Mouse (Mus musculus): Measurements from ENCODE around the gene Irgq.

The Irgq gene

GRCm38 (mm10) chr7:24546634-24547389 is 16.3 kb downstream of the Irgq start:
- peak; percentile 99 for DNase-seq (ENCODE audit: low read depth)

DNA sequence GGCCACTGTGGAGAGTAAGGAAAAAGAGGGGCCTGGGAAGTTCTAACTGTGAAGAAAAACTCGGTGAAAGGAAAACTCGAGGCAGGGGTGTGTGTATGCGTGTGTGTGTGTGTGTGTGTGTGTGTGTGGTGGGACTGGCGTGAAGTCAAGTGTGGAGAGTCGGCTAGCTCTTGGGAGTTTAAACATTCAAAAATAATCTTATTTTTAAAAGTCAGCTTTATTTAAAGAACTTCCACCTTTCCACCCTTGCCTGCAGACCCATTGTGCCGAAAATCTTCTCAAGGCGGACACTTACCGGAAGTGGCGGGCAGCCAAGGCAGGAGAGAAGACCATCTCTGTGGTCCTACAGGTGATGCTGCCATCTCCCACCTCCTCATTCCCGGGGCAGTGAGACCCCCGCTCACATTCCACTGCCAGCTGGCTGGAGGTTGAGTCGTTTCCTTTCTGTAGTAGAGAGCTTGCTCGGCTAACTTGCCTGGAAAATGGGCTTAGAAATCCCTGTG is 17.1 kb downstream of the Irgq start:
- DNase-seq (ENCODE audit: low read depth), result no peak

- DNase-seq (ENCODE audit: low read depth), result no peak
Observed at GRCm38 (mm10) chr7:24551985-24552759, 21.7 kb downstream of the Irgq start.

DNA sequence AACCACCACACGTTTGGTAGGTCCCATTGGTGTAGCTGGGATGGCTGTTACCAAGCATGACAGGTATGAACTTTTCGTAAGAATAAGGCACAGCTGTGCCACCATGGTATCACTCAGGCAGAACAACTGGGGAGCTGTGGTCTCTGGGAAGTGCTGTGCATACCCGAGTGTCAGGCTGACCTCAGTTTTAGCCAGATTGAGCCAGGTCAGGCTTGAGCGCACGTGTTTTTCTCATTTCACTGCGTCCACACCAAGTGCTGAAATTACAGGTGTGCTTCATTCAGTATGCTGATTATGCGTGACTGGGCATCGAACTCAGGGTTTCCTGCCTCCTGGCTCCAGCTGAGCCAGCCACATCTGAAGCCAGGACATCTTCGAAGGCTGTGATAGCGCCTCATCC is 25.3 kb downstream of the Irgq start:
- no peak for DNase-seq (ENCODE audit: low read depth)

DNA sequence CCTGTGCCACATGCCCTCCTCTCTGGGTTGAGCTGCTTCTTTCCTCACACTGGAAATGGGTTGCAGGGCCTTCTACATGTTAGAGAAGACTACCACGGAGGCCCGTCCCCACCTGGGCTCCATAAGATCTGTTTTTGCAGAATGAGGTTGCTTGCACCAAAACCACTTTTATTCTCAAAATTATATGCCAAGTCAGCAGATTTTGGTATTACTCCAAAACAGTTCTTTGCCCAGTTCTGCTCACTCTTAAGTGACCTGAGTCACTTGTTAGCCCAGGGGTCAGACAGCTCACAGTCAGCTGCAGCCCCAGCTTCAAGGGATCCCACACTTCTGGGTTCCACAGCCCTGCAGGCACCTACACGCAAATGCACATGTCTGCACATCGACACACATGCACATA is 31.0 kb downstream of the Irgq start:
- DNase-seq (ENCODE audit: low read depth), result no peak

DNA sequence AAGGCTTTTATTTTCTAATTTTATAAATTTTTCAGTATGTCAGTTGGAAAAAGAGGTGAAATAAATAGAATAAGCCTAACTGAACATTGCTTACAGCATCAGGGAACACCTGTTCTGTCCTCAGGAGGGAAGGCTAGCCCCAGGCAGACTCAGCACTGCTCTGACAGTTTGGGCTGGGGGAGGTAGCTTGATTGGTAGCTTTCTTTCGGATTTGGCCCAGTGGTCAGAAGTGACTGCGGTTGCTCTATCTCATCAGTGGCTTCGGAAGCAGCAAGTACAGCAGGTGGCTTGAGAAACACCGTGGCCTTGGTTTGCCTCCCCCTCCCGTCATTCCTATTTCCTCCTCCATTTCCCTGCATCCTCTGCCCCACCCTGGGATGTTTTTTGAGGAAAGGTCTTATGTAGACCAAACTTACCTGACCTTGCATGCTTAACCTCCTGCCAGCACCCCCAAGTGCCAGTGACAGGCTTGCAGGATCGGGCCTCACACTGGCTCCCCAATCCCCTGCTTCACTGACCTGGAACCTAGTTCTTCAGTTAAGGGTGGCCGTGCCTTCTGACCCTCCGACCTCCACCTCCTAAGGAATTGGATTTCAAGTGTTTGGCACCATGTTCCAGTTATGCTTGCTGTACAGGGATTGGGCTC is 32.8 kb downstream of the Irgq start:
- no peak for DNase-seq (ENCODE audit: low read depth)

DNA sequence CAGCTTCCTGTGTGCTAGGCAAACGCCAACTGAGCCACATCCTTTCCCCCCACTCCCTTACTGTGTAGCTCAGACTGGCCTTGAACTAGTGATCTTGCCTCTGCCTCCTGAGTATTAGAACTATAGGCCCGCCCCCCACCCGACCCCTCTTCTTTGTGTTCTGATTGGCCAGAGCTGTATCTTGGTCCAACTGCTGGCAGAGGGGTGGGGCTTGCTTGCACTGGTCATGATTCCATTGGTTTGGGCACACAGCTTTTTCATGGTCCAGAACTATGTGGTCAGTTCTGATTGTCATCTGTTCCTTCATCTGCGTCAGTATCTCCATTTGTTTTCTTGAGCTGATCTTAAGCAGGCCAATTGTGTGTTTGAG is 33.3 kb downstream of the Irgq start:
- no peak for DNase-seq (ENCODE audit: low read depth)

- DNase-seq (ENCODE audit: low read depth), result no peak
Observed at GRCm38 (mm10) chr7:24564607-24565265, 34.2 kb downstream of the Irgq start.

GRCm38 (mm10) chr7:24565627-24566026 is 35.1 kb downstream of the Irgq start:
- no peak for DNase-seq (ENCODE audit: low read depth)

- no peak for DNase-seq (ENCODE audit: low read depth)
Observed at GRCm38 (mm10) chr7:24566206-24566605, 35.7 kb downstream of the Irgq start.

- DNase-seq (ENCODE audit: low read depth), result no peak
Observed at GRCm38 (mm10) chr7:24568512-24568911, 38.0 kb downstream of the Irgq start.

GRCm38 (mm10) chr7:24571071-24571470 is 40.6 kb downstream of the Irgq start:
- DNase-seq (ENCODE audit: low read depth), result no peak

GRCm38 (mm10) chr7:24572455-24572854 is 42.0 kb downstream of the Irgq start:
- no peak for DNase-seq (ENCODE audit: low read depth)

GRCm38 (mm10) chr7:24574224-24574796 is 43.8 kb downstream of the Irgq start:
- DNase-seq (ENCODE audit: low read depth), result peak; percentile 33

DNA sequence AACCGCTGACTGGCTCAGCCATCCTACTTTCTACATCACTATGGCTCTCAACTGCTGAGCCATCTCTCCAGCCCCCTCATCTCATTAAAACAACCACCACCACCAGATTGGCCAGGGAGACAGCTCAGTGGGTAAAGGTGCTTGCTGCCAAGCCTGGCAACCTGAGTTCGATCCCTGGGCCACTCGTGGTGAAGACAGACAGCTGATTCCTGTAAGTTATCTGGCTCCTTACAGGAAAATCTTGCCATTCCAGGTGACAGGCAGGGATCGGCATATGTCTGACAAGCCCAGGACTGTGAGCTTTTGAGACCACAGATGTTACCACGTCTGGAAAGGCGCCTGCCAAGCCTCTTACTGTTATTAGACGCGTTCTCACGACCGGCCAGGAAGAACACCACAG is 47.3 kb downstream of the Irgq start:
- DNase-seq (ENCODE audit: low read depth), result no peak

DNA sequence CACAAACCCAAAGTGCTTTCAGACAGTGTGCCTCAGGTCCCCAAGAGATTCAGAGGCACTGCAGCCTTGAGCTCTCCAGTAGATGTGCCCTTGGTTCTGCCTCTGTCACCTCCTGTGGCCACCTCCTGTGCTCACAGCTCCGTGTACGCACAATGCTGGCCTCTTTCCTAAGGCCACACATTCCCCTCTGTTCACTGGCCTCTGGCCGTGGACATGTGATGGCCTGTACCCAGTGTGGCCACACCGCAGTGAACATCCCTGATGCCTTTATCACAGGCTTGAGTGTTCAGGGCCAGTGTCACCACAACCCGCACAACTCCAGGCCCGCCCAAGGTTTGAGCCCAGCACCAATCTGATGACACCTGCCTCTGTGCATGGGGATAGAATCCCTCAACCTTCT is 54.4 kb downstream of the Irgq start:
- DNase-seq (ENCODE audit: low read depth), result no peak

GRCm38 (mm10) chr7:24585995-24586394 is 55.5 kb downstream of the Irgq start:
- DNase-seq (ENCODE audit: low read depth), result no peak

- no peak for DNase-seq (ENCODE audit: low read depth)
Observed at GRCm38 (mm10) chr7:24586828-24587227, 56.3 kb downstream of the Irgq start.

- no peak for DNase-seq (ENCODE audit: low read depth)
Observed at GRCm38 (mm10) chr7:24587330-24588105, 57.0 kb downstream of the Irgq start, which contains the start of the genes Ethe1 and Zfp575. Gene Ethe1 (plus strand): TSS chr7:24587543. Gene Zfp575 (minus strand): TSS chr7:24587641.

All from fibroblast of lung, adult 2 months (primary cell).